Mouse (Mus musculus) megakaryocyte, embryonic 14.5 days (primary cell): ENCODE measurements around the gene Rasgrp1. TPM values are rescaled to one million over a fixed set of nuclear protein-coding genes. Genes with fewer than 3 reads are reported as not detected.

Source experiments
- H3K27me3 ChIP-seq: replicated peaks from 2 replicates; pipeline ENCODE3; 2012; ENCODE audit warnings: inconsistent platforms
- H3K36me3 ChIP-seq: replicated peaks from 2 replicates; pipeline ENCODE3; 2012; ENCODE audit warnings: low read length, inconsistent platforms, mixed read lengths
- H3K4me1 ChIP-seq: 2 replicates; pipeline ENCODE4 v1.6.1; 2012; ENCODE audit warnings: inconsistent platforms
- H3K4me3 ChIP-seq: replicated peaks from 2 replicates; pipeline ENCODE3; 2012; ENCODE audit warnings: moderate library complexity, mild to moderate bottlenecking, inconsistent platforms
- H3K9me3 ChIP-seq: 2 replicates; pipeline ENCODE4 v1.6.1; 2012; ENCODE audit warnings: inconsistent platforms
- FLI1 ChIP-seq: IDR thresholded peaks from 2 replicates; pipeline ENCODE4 v1.6.1; 2012; ENCODE audit warnings: low read length, inconsistent platforms, mixed read lengths
- GATA1 ChIP-seq: IDR thresholded peaks from 3 replicates; pipeline ENCODE4 v1.6.1; 2012; ENCODE audit warnings: mixed read lengths, low read length, inconsistent platforms, borderline replicate concordance
- polyA plus RNA-seq: library from polyadenylated mRNA; stranded (reverse); fragments of >175 nt; gene quantifications from 2 replicates; pipeline ENCODE4 v1.2.3, GENCODE M21; 2012; ENCODE audit warnings: low replicate concordance; ENCODE audit not compliant: insufficient read depth

Gene Rasgrp1
- not detected in 2 replicates for polyA plus RNA-seq

DNA sequence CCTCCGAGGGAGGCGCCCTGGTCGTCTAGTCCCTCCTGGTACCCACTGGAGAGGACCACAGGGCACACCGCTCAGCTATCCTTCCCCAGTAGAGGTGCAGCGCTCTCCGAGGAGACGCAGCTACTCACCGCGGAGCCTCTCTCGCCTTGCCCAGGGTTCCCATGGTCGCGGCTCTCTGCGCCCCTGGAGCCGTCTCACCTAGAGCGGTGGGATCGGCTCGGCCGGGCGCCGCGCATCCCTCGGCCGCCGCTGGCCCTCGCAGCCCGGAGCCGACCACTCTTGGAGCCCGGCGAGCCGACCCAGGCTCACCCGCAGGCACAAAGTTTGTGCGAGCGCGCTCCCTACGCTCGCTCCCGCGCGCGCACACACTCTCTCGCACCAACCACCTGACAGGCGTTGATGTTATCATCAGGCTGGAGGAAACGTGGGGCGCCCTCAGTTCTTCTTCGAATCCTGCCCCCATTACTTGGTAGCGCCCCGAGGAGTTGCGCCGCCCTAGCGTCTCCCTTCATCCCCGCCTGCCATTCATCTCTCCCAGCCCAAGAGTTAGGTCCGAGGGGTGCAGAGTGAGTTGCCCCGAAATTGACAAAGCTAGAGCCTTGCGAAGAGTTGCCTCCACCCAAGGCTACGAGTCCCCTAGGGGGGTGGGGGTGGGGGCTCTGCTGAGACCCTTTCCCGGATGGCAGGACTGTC is at the start of gene Rasgrp1:
Gene Rasgrp1, minus strand, starts transcription at position 455 of the 693 bp plus-strand sequence.
- Histone ChIP-seq H3K4me1 (peaks cover 16% of the 10 kb centered on the region), H3K4me3 (peak within 1 kb of the TSS; percentile 91), H3K27me3 (peaks cover 59% of the 10 kb centered on the region), H3K36me3 (no peaks in the 10 kb centered on the region), H3K9me3 (no peaks in the 10 kb centered on the region)
- TF ChIP-seq FLI1 (no peak), GATA1 (no peak)

- no peaks in the 10 kb centered on the region for H3K4me1 ChIP-seq
- peaks cover 12% of the 10 kb centered on the region for H3K27me3 ChIP-seq
- H3K36me3 ChIP-seq, result no peaks in the 10 kb centered on the region
- TF ChIP-seq GATA1 (no peak), FLI1 (no peak)
- H3K4me3 ChIP-seq, result no peak overlapping the region
- H3K9me3 ChIP-seq, result no peaks in the 10 kb centered on the region
These were observed 47.4 kb upstream of the Rasgrp1 start for GRCm38 (mm10) chr2:117389925-117390892.

GRCm38 (mm10) chr2:117389460-117389859 is 46.7 kb upstream of the Rasgrp1 start:
- Histone ChIP-seq H3K4me1 (no peaks in the 10 kb centered on the region), H3K36me3 (no peaks in the 10 kb centered on the region), H3K4me3 (no peak overlapping the region), H3K27me3 (peaks cover 12% of the 10 kb centered on the region), H3K9me3 (no peaks in the 10 kb centered on the region)
- no peak for TF ChIP-seq GATA1
- no peak for TF ChIP-seq FLI1

GRCm38 (mm10) chr2:117388121-117388520 is 45.3 kb upstream of the Rasgrp1 start:
- TF ChIP-seq GATA1, result no peak
- no peak for TF ChIP-seq FLI1
- no peaks in the 10 kb centered on the region for H3K36me3 ChIP-seq
- H3K4me3 ChIP-seq, result no peak overlapping the region
- no peaks in the 10 kb centered on the region for H3K4me1 ChIP-seq
- peaks cover 14% of the 10 kb centered on the region for H3K27me3 ChIP-seq
- H3K9me3 ChIP-seq, result no peaks in the 10 kb centered on the region

GRCm38 (mm10) chr2:117386981-117387705 is 44.3 kb upstream of the Rasgrp1 start:
- Histone ChIP-seq H3K4me1 (no peaks in the 10 kb centered on the region), H3K9me3 (no peaks in the 10 kb centered on the region), H3K36me3 (no peaks in the 10 kb centered on the region), H3K27me3 (peaks cover 14% of the 10 kb centered on the region), H3K4me3 (no peak overlapping the region)
- TF ChIP-seq FLI1 (no peak), GATA1 (no peak)

DNA sequence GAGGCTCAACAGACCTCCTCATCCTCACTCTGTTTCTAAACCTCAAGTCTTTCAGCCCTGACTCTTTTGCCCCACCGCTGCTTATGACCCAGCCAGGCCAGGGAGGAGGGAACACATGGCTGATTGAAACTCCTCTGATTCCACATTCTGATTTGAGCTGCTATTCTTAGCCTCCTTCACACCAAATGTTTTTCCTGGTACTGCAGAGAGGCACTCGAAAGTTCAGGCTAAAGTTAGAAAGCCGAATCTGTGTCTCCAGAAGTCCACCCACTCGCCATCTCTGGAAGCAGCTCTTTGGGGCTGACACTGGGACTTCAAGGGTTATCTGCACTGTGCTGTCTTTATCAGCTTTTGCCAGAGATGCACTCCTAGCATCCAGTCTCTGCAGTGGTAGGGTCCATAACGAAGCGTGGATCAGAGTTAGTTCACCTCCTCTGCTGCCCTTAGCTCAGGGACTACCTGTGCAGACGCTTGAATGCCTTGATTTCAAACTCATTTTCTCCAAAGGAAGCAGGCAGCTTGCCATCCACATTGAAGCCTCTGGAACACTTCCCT is 43.3 kb upstream of the Rasgrp1 start:
- no peak overlapping the region for H3K4me3 ChIP-seq
- H3K36me3 ChIP-seq, result no peaks in the 10 kb centered on the region
- TF ChIP-seq GATA1 (no peak), FLI1 (no peak)
- no peaks in the 10 kb centered on the region for H3K9me3 ChIP-seq
- peaks cover 17% of the 10 kb centered on the region for H3K27me3 ChIP-seq
- no peaks in the 10 kb centered on the region for H3K4me1 ChIP-seq

GRCm38 (mm10) chr2:117381314-117381713 is 38.5 kb upstream of the Rasgrp1 start:
- no peaks in the 10 kb centered on the region for H3K9me3 ChIP-seq
- TF ChIP-seq GATA1 (no peak), FLI1 (no peak)
- no peak overlapping the region for H3K4me3 ChIP-seq
- peaks cover 18% of the 10 kb centered on the region for H3K27me3 ChIP-seq
- no peaks in the 10 kb centered on the region for H3K4me1 ChIP-seq
- no peaks in the 10 kb centered on the region for H3K36me3 ChIP-seq

- no peak overlapping the region for H3K4me3 ChIP-seq
- TF ChIP-seq FLI1 (no peak), GATA1 (no peak)
- H3K4me1 ChIP-seq, result peaks cover 13% of the 10 kb centered on the region
- H3K27me3 ChIP-seq, result peaks cover 7% of the 10 kb centered on the region
- no peaks in the 10 kb centered on the region for H3K36me3 ChIP-seq
- peaks cover 6% of the 10 kb centered on the region; the same call in 1 of the 2 replicates for H3K9me3 ChIP-seq
These were observed 31.6 kb upstream of the Rasgrp1 start for GRCm38 (mm10) chr2:117374293-117374830.

GRCm38 (mm10) chr2:117371706-117372105 is 28.9 kb upstream of the Rasgrp1 start:
- Histone ChIP-seq H3K36me3 (no peaks in the 10 kb centered on the region), H3K27me3 (peaks cover 1% of the 10 kb centered on the region), H3K4me3 (no peak overlapping the region), H3K4me1 (peaks cover 13% of the 10 kb centered on the region), H3K9me3 (peaks cover 6% of the 10 kb centered on the region; the same call in 1 of the 2 replicates)
- TF ChIP-seq FLI1, result no peak
- TF ChIP-seq GATA1, result no peak
